12 mouse cellular contexts compared by ENCODE assay signal in the genomic region with DNA sequence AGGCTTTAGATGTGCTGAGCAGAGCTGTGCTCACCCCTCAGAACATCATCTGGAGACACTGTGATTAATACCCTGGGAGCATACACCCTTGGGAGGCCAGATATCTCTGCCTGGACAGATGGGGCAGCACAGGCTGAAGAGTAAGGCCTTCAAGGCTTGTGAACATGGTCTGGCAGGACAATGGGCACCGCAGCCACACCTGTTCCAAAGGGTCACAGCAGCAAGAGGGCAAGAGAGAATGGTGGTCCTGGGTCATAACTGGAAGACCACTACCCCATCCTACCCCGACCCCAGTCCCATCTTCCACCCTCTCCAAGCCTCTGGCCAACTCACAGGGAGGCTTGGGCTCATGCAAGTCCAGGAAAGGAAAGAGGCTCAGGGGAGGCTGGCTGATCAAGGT. TPM values are rescaled to one million over a fixed set of nuclear protein-coding genes. Genes with fewer than 3 reads are reported as not detected.
DNase-seq lines count a peak whose midpoint lies in the region; ATAC-seq and TF ChIP-seq lines count a peak whose summit lies in the region.
"Had no signal": no experiment of that assay in that cellular context is flagged by ENCODE, and none has a peak within 500 bp of the region (broad histone marks: within the 10 kb centered on the region; RNA-seq: fewer than 3 reads in every experiment).

No protein-coding gene starts in this region.

- intact Hi-C loops in heart, postnatal 10 days (cut with DNase I), result no loop called here
- intact Hi-C loops in left cerebral cortex, postnatal 4 days (cut with DNase I), result no loop called here

- no peaks in the 10 kb centered on the region for H3K9me3 ChIP-seq in heart, embryonic 12.5 days (replicated peaks)
- no peaks in the 10 kb centered on the region for H3K9me3 ChIP-seq in embryonic facial prominence, embryonic 13.5 days
- no peaks in the 10 kb centered on the region for H3K9me3 ChIP-seq in limb, embryonic 15.5 days

- 83% methylated on average over 2 of the region's 2 CpGs for WGBS in heart, embryonic 12.5 days
- WGBS in embryonic facial prominence, embryonic 13.5 days, result 100% methylated on average over 2 of the region's 2 CpGs
- 95% methylated on average over 2 of the region's 2 CpGs for WGBS in limb, embryonic 15.5 days

- no peaks in the 10 kb centered on the region for H3K27me3 ChIP-seq in heart, embryonic 12.5 days (replicated peaks)
- no peaks in the 10 kb centered on the region for H3K27me3 ChIP-seq in embryonic facial prominence, embryonic 13.5 days
- no peaks in the 10 kb centered on the region for H3K27me3 ChIP-seq in limb, embryonic 15.5 days

- no peak overlapping the region for H3K4me2 ChIP-seq in heart, embryonic 12.5 days
- no peak overlapping the region for H3K4me2 ChIP-seq in embryonic facial prominence, embryonic 13.5 days
- H3K4me2 ChIP-seq in limb, embryonic 15.5 days, result no peak overlapping the region

- TF ChIP-seq CTCF in layer of hippocampus, adult 2 months (conservative IDR thresholded peaks at IDR 0.05), result no peak

- no peak overlapping the region for H3K9ac ChIP-seq in heart, embryonic 12.5 days
- no peak overlapping the region for H3K9ac ChIP-seq in embryonic facial prominence, embryonic 13.5 days
- no peak overlapping the region for H3K9ac ChIP-seq in limb, embryonic 15.5 days

- peaks cover 50% of the 10 kb centered on the region for H3K36me3 ChIP-seq in heart, embryonic 12.5 days
- peaks cover 82% of the 10 kb centered on the region for H3K36me3 ChIP-seq in embryonic facial prominence, embryonic 13.5 days
- peaks cover 57% of the 10 kb centered on the region for H3K36me3 ChIP-seq in limb, embryonic 15.5 days

- no peak for DNase-seq in heart, postnatal 10 days
- DNase-seq in layer of hippocampus, adult 2 months (ENCODE audit: low spot score in 2 of 2), result no peak
- DNase-seq in layer of hippocampus, postnatal 25 days (ENCODE audit: extremely low spot score in 1 of 2, low spot score in 1 of 2), result no peak
- DNase-seq in adrenal gland, adult 8-10 months, result no peak
- no peak for DNase-seq in left cerebral cortex, postnatal 4 days
- DNase-seq: layer of hippocampus, adult 9-11 months; liver; retina, postnatal 1 day had no signal

- peak overlapping the region; percentile 33 for H3K27ac ChIP-seq in heart, embryonic 12.5 days (ENCODE audit: poor library complexity, severe bottlenecking)
- peak overlapping the region; percentile 83; the same call in 1 of the 2 replicates for H3K27ac ChIP-seq in layer of hippocampus, adult 2 months
- H3K27ac ChIP-seq in embryonic facial prominence, embryonic 13.5 days, result peak overlapping the region; percentile 80; the same call in 1 of the 2 replicates
- H3K27ac ChIP-seq in limb, embryonic 15.5 days, result peak overlapping the region; percentile 84

- ATAC-seq in heart, embryonic 12.5 days (ENCODE audit: insufficient number of reproducible peaks, low FRiP score), result no peak
- ATAC-seq in embryonic facial prominence, embryonic 13.5 days (ENCODE audit: insufficient number of reproducible peaks, insufficient read depth, low FRiP score, low TSS enrichment, low read depth), result no peak
- no peak for ATAC-seq in limb, embryonic 15.5 days (ENCODE audit: insufficient number of reproducible peaks, low FRiP score, low TSS enrichment, low read depth)
- ATAC-seq: hindbrain, embryonic 16.5 days had no signal

- H3K4me1 ChIP-seq in heart, embryonic 12.5 days (replicated peaks), result peaks cover 75% of the 10 kb centered on the region
- H3K4me1 ChIP-seq in embryonic facial prominence, embryonic 13.5 days, result peaks cover 62% of the 10 kb centered on the region
- peaks cover 78% of the 10 kb centered on the region for H3K4me1 ChIP-seq in limb, embryonic 15.5 days

- no peak overlapping the region for H3K4me3 ChIP-seq in heart, embryonic 12.5 days
- H3K4me3 ChIP-seq in layer of hippocampus, adult 2 months, result no peak overlapping the region
- H3K4me3 ChIP-seq in embryonic facial prominence, embryonic 13.5 days, result no peak overlapping the region
- no peak overlapping the region for H3K4me3 ChIP-seq in limb, embryonic 15.5 days

RNA-seq across cellular contexts. Expression of gene Plxna1, which starts 11.9 kb away (rescaled TPM):
- polyA plus RNA-seq in heart, embryonic 12.5 days (2016; fragmentation: Nextera tagmentation; extraction: Ambion mirVana), result 13.4 and 17.3 TPM in 2 replicates
- total RNA-seq in heart, postnatal 10 days (2021), result 10 to 100 TPM; 39.3 to 48.5 TPM
- total RNA-seq in layer of hippocampus, adult 2 months (2021), result 100 to 1,000 TPM; 108 to 120 TPM
- total RNA-seq in layer of hippocampus, postnatal 25 days (2021), result 100 to 1,000 TPM; 120 to 129 TPM
- polyA plus RNA-seq in embryonic facial prominence, embryonic 13.5 days (2015; fragmentation: Nextera tagmentation; extraction: Ambion mirVana), result 27.0 and 31.8 TPM in 2 replicates
- 24.4 and 31.8 TPM in 2 replicates for polyA plus RNA-seq in limb, embryonic 15.5 days (2015; fragmentation: Nextera tagmentation; extraction: Ambion mirVana)
- total RNA-seq in adrenal gland, adult 8-10 months (2022), result 10 to 100 TPM; 65.9 to 85.2 (median 71.0) TPM
- total RNA-seq in left cerebral cortex, postnatal 4 days (2021), result 100 to 1,000 TPM; 188 to 193 TPM

Comparison
In these comparisons a context has a peak if more than half of its experiments do, and no peak if none do; other contexts are left out.
1. H3K27ac ChIP-seq: peak in every context shown above with its lines; median percentile 84 in limb, embryonic 15.5 days; 83 in layer of hippocampus, adult 2 months; 80 in embryonic facial prominence, embryonic 13.5 days; 33 in heart, embryonic 12.5 days.